Mouse (Mus musculus) stomach, embryonic 16.5 days (tissue): ENCODE data around the gene Fezf2. TPM values are rescaled to one million over a fixed set of nuclear protein-coding genes. Genes with fewer than 3 reads are reported as not detected.

Experiments used
- ATAC-seq: fragments of 200-750 bp; cut with Nextera tagmentation; 2 replicates; pipeline ENCODE4 v1.8.0; 2017; ENCODE audit warnings: moderate number of reproducible peaks, moderate TSS enrichment; ENCODE audit not compliant: insufficient read depth, low FRiP score
- H3K27ac ChIP-seq: fragments of 300-500 bp; sonication (generic); 2 replicates; pipeline ENCODE4 v1.5.1; 2014; ENCODE audit warnings: low read length
- H3K27me3 ChIP-seq: fragments of 300-500 bp; sonication (generic); 2 replicates; pipeline ENCODE4 v1.6.1; 2014; ENCODE audit warnings: low read length, control low read depth, mixed read lengths; ENCODE audit not compliant: control insufficient read depth, insufficient read depth
- H3K36me3 ChIP-seq: fragments of 300-500 bp; sonication (generic); 2 replicates; pipeline ENCODE4 v1.6.1; 2014; ENCODE audit warnings: low read length; ENCODE audit not compliant: control insufficient read depth, insufficient read depth
- H3K4me1 ChIP-seq: fragments of 300-500 bp; sonication (generic); 2 replicates; pipeline ENCODE4 v1.6.1; 2014; ENCODE audit warnings: low read length, control low read depth, mixed read lengths; ENCODE audit not compliant: control insufficient read depth, insufficient read depth
- H3K4me2 ChIP-seq: fragments of 300-500 bp; sonication (generic); 2 replicates; pipeline ENCODE4 v1.6.1; 2014; ENCODE audit warnings: low read depth, low read length, mixed read lengths
- H3K4me3 ChIP-seq: fragments of 300-500 bp; sonication (generic); replicated peaks from 2 replicates; pipeline ENCODE4 v1.5.1; 2014; ENCODE audit warnings: mild to moderate bottlenecking, low read length
- H3K9ac ChIP-seq: fragments of 300-500 bp; sonication (generic); 2 replicates; pipeline ENCODE4 v1.6.1; 2014; ENCODE audit warnings: low read length
- H3K9me3 ChIP-seq: fragments of 300-500 bp; sonication (generic); replicated peaks from 2 replicates; pipeline ENCODE4 v1.6.1; 2016; ENCODE audit warnings: low read length, control low read depth; ENCODE audit not compliant: control insufficient read depth
- WGBS: fragments of 180-500 bp; shearing (Covaris S2); extraction: QIAGEN DNeasy Blood & Tissue Kit; methylation state at CpG from one replicate; pipeline ENCODE4 v1.1.7; 2014; 5-methylcytosine and 5-hydroxymethylcytosine counted together
- polyA plus RNA-seq: library from polyadenylated mRNA; unstranded; fragments of >200 nt; fragmentation: Nextera tagmentation; extraction: Ambion mirVana; gene quantifications from 2 replicates; pipeline ENCODE4 v1.2.1, GENCODE M21; 2015

Fezf2 gene
- polyA plus RNA-seq, 1 experiment from 2014 or later, result not detected

- H3K36me3 ChIP-seq, result 0 out of 2 replicates have a peak, but pooled peaks cover 5% of the 10 kb centered on the region
- ATAC-seq, result no peak
- no peaks in the 10 kb centered on the region for H3K27me3 ChIP-seq
- H3K9me3 ChIP-seq, result no peaks in the 10 kb centered on the region
- no peak overlapping the region for H3K9ac ChIP-seq
- H3K4me2 ChIP-seq, result no peak overlapping the region
- no peak overlapping the region for H3K27ac ChIP-seq
- H3K4me3 ChIP-seq, result no peak overlapping the region
- no peaks in the 10 kb centered on the region for H3K4me1 ChIP-seq
- WGBS, result 86% methylated on average over 7 of the region's 7 CpGs
These were observed 51.6 kb downstream of the Fezf2 start for GRCm38 (mm10) chr14:12296391-12296790.

Other genes starting within 250 kb of the Fezf2 start
- gene Gm49355, start 64.2 kb downstream of the Fezf2 start, polyA plus RNA-seq, result 0.15 and 0.35 TPM in 2 replicates
- gene 3830406C13Rik, start 64.0 kb downstream of the Fezf2 start, polyA plus RNA-seq, result 53.7 and 57.5 TPM in 2 replicates